Mouse (Mus musculus) kidney, embryonic 16.5 days (tissue): ENCODE measurements around the gene 4933428G20Rik. TPM values are rescaled to one million over a fixed set of nuclear protein-coding genes. Genes with fewer than 3 reads are reported as not detected.

Experiments
- polyA plus RNA-seq: library from polyadenylated mRNA; unstranded; fragments of >200 nt; fragmentation: Nextera tagmentation; extraction: Ambion mirVana; gene quantifications from 2 replicates; pipeline ENCODE4 v1.2.1, GENCODE M21; 2015

4933428G20Rik gene
- polyA plus RNA-seq, 1 experiment from 2014 or later = 0.75 TPM

Other genes starting within 250 kb of the 4933428G20Rik start
- gene Npepps, start 219.7 kb downstream of the 4933428G20Rik start, polyA plus RNA-seq = 80.9 and 94.4 TPM in 2 replicates
- 56.5 and 59.8 TPM in 2 replicates for gene Mrpl45, start 184.6 kb downstream of the 4933428G20Rik start, polyA plus RNA-seq
- 0.21 and 0.24 TPM in 2 replicates for gene Gpr179, start 148.3 kb downstream of the 4933428G20Rik start, polyA plus RNA-seq
- gene Socs7, start 137.8 kb downstream of the 4933428G20Rik start, polyA plus RNA-seq = 3.4 and 3.5 TPM in 2 replicates
- gene Arhgap23, start 84.8 kb downstream of the 4933428G20Rik start, polyA plus RNA-seq = 6.0 and 6.2 TPM in 2 replicates
- 1.0 and 1.1 TPM in 2 replicates for gene Srcin1, start 75.8 kb upstream of the 4933428G20Rik start, polyA plus RNA-seq
- gene Epop, start 129.4 kb upstream of the 4933428G20Rik start, polyA plus RNA-seq = 2.3 and 2.5 TPM in 2 replicates
- 4.1 and 5.5 TPM in 2 replicates for gene Mllt6, start 163.1 kb upstream of the 4933428G20Rik start, polyA plus RNA-seq
- 47.3 and 53.1 TPM in 2 replicates for gene Cisd3, start 185.5 kb upstream of the 4933428G20Rik start, polyA plus RNA-seq
- 12.3 and 16.3 TPM in 2 replicates for gene Pcgf2, start 200.2 kb upstream of the 4933428G20Rik start, polyA plus RNA-seq
- 478 and 503 TPM in 2 replicates for gene Psmb3, start 203.1 kb upstream of the 4933428G20Rik start, polyA plus RNA-seq
- 1.7 and 1.8 TPM in 2 replicates for gene Pip4k2b, start 244.4 kb upstream of the 4933428G20Rik start, polyA plus RNA-seq